Mouse (Mus musculus) liver, postnatal 0 days (tissue): Measurements from ENCODE around the gene Fam189a1.

Experiments
- CTCF ChIP-seq: sonication (generic); IDR thresholded peaks from 2 replicates; pipeline ENCODE4 v1.5.1; 2016; ENCODE audit warnings: antibody characterized with exemption, low read depth
- EP300 ChIP-seq: IDR thresholded peaks from 2 replicates; pipeline ENCODE4 v1.6.1; 2016; ENCODE audit warnings: antibody characterized with exemption, low read depth, mild to moderate bottlenecking

GRCm38 (mm10) chr7:65149040-65149439, 7.3 kb downstream of the Fam189a1 start:
- TF ChIP-seq CTCF: no peak
- no peak for TF ChIP-seq EP300
